Mouse (Mus musculus): ENCODE data around the gene Ube2c. TPM values are rescaled to one million over a fixed set of nuclear protein-coding genes. Genes with fewer than 3 reads are reported as not detected.

Gene Ube2c
- polyA plus RNA-seq, 1 experiment from 2014 or later = 69.0 TPM

DNA sequence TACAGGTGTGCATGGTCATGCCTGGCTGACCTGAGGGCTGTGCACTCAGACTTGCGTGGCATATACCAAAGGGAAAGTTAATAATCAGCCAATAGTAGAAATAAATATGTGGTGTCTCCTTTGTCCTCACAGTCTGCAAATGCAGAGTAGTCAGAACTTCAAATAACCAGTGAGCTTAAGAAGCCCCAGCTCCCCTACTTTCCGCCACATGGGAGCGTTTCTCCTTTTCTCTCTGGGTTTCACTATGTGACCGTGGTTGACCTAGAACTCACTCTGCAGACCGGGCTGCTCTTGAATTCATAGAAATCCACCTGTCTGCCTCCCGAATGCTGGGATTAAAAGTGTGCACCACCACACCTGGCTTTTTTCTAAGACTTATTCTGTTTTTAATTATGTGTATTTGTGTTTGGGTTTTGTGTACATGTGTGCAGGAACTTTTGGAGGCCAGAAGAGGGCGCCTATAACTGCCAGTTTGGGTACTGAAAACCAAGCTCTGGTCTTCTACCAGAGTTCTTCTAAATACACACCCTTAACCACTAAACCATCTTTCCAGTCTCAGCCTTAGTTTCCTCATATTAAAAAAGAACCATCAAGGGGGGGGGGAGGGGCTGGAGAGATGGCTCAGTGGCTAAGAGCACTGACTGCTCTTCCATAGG is 14.4 kb downstream of the Ube2c start:
- H3K9me3 ChIP-seq (ENCODE audit: control insufficient read depth, low read length) = no peaks in the 10 kb centered on the region
- no peak for ATAC-seq
- no peak overlapping the region for H3K4me3 ChIP-seq (ENCODE audit: low read length)
- H3K4me1 ChIP-seq (ENCODE audit: control insufficient read depth, insufficient read depth, low read depth, low read length) = peaks cover 17% of the 10 kb centered on the region
- H3K4me2 ChIP-seq (ENCODE audit: low read length) = no peak overlapping the region
- H3K36me3 ChIP-seq (ENCODE audit: control insufficient read depth, insufficient read depth, low read length) = no peaks in the 10 kb centered on the region
- no peak overlapping the region for H3K9ac ChIP-seq (ENCODE audit: low read depth, low read length)
- WGBS = 79% methylated on average over 7 of the region's 7 CpGs
- no peaks in the 10 kb centered on the region for H3K27me3 ChIP-seq (replicated peaks; ENCODE audit: control insufficient read depth, insufficient read depth, low read length)
- H3K27ac ChIP-seq (ENCODE audit: low read depth, low read length) = no peak overlapping the region

DNA sequence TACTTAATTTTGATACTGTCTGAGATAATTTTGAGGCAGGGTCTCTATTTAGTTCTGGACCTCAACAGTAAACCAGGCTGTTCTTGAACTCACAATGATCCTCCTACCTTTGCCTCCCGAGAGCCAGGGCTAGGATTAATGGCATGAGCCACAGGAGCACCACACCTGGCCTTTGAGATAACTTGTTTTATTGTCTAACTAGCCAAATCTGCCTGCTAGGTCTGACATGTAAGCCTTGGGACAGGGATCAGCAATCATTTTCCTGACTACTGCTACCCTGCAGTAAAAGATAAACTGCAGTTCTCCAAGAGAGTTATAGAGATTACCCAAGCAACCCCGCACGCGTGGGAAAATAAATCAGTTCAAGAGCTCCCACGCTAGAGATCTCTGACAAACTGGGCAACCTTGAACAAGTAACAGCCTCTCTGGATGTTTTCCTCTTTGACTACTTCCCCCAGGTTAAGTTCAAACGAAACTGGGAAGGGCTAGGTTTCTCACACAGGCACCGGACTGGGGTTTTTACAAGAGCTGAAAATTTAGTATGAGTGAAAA is 15.2 kb downstream of the Ube2c start:
- no peaks in the 10 kb centered on the region for H3K36me3 ChIP-seq (ENCODE audit: control insufficient read depth, insufficient read depth, low read length)
- no peaks in the 10 kb centered on the region for H3K27me3 ChIP-seq (replicated peaks; ENCODE audit: control insufficient read depth, insufficient read depth, low read length)
- peak overlapping the region; percentile 83; the same call in 1 of the 2 replicates for H3K27ac ChIP-seq (ENCODE audit: low read depth, low read length)
- H3K4me3 ChIP-seq (ENCODE audit: low read length) = peak overlapping the region; percentile 60
- 16% methylated on average over 7 of the region's 7 CpGs for WGBS
- H3K4me2 ChIP-seq (ENCODE audit: low read length) = peak overlapping the region; percentile 86
- H3K9ac ChIP-seq (ENCODE audit: low read depth, low read length) = peak overlapping the region; percentile 82
- ATAC-seq = no peak
- H3K9me3 ChIP-seq (ENCODE audit: control insufficient read depth, low read length) = no peaks in the 10 kb centered on the region
- H3K4me1 ChIP-seq (ENCODE audit: control insufficient read depth, insufficient read depth, low read depth, low read length) = peaks cover 17% of the 10 kb centered on the region

DNA sequence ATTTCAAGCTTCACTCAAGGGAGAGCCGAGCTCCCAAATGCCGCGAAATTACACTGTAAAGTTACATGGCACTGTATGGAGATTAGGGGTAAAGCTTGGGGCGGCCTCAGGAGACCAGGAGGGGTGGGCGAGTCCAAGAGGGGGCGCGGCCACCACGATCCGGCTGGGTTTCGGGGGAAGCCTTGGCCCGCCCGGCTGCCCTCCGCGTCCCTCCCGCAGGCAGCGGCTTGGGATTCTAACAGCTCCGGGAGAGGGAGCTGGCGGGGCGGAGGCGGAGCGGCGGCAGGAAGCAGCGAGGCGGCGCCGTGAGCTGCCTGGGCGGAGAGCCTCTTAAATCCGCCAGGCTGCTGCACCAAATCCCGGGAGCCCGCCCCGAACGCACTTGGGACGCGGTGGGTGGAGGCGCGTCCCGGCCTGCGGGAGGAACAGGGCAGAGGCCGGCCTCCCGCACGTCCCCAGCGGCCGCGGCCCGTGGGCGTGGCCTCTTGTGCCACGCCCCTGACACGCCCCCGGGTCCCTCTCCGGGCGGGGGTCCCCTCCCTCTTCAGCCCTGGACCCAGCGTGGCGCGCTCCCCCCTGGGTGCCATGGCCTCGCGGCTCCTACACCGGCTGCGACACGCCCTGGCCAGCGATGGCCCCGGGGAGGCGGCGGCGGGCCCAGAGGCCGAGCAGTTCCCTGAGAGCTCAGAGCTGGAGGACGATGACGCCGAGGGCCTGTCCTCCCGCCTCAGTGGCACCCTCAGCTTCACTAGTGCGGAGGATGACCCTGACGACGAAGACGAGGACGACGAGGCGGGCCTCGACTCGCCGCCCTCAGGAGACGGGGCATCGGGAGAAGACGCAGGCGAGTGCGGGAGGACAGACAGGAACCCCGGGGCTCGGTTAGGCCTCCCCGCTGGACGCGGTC is 16.0 kb downstream of the Ube2c start, which contains the start of gene Snx21:
Snx21 (plus strand) TSS at position 343 of the 907 bp plus-strand sequence.
- no peaks in the 10 kb centered on the region for H3K36me3 ChIP-seq (ENCODE audit: control insufficient read depth, insufficient read depth, low read length)
- peak within 1 kb of the TSS; percentile 82 for H3K9ac ChIP-seq (ENCODE audit: low read depth, low read length)
- no peaks in the 10 kb centered on the region for H3K9me3 ChIP-seq (ENCODE audit: control insufficient read depth, low read length)
- peak within 1 kb of the TSS; percentile 83 for H3K27ac ChIP-seq (ENCODE audit: low read depth, low read length)
- peak within 1 kb of the TSS; percentile 86 for H3K4me2 ChIP-seq (ENCODE audit: low read length)
- peak within 1 kb of the TSS; percentile 60 for H3K4me3 ChIP-seq (ENCODE audit: low read length)
- H3K27me3 ChIP-seq (replicated peaks; ENCODE audit: control insufficient read depth, insufficient read depth, low read length) = no peaks in the 10 kb centered on the region
- under 1% methylated on average over 65 of the region's 89 CpGs for whole genome bisulfite sequencing
- H3K4me1 ChIP-seq (ENCODE audit: control insufficient read depth, insufficient read depth, low read depth, low read length) = peaks cover 17% of the 10 kb centered on the region
- peak; percentile 90 for ATAC-seq

DNA sequence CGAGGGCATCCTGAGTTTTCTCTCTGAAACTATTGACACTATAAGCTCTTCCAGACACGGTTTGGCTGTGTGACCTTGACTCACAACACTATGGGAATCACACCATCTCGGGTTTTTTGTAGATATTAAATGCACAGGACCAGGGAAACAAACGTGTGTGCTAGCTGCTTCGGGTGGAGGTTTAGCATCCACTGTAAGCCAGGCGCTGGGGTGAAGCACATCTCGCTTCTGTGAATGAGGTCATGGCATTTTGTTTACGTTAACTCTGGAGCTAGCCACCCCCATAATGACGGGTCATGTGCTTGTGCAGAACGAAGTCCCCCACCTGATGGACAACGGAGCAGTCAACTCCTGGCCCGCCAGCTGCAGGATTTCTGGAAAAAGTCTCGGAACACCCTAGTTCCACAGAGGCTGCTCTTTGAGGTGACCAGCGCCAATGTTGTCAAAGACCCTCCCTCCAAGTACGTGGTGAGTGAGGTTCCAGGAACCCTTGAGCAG is 16.7 kb downstream of the Ube2c start:
- Histone ChIP-seq H3K27me3 (replicated peaks; ENCODE audit: control insufficient read depth, insufficient read depth, low read length) (no peaks in the 10 kb centered on the region), H3K4me1 (ENCODE audit: control insufficient read depth, insufficient read depth, low read depth, low read length) (peaks cover 17% of the 10 kb centered on the region), H3K9me3 (ENCODE audit: control insufficient read depth, low read length) (no peaks in the 10 kb centered on the region), H3K4me2 (ENCODE audit: low read length) (peak overlapping the region; percentile 86), H3K4me3 (ENCODE audit: low read length) (peak overlapping the region; percentile 60), H3K27ac (ENCODE audit: low read depth, low read length) (peak overlapping the region; percentile 83), H3K9ac (ENCODE audit: low read depth, low read length) (peak overlapping the region; percentile 82), H3K36me3 (ENCODE audit: control insufficient read depth, insufficient read depth, low read length) (no peaks in the 10 kb centered on the region)
- 9% methylated on average over 15 of the region's 15 CpGs for WGBS
- ATAC-seq = peak; percentile 9; the same call in 1 of the 2 replicates

DNA sequence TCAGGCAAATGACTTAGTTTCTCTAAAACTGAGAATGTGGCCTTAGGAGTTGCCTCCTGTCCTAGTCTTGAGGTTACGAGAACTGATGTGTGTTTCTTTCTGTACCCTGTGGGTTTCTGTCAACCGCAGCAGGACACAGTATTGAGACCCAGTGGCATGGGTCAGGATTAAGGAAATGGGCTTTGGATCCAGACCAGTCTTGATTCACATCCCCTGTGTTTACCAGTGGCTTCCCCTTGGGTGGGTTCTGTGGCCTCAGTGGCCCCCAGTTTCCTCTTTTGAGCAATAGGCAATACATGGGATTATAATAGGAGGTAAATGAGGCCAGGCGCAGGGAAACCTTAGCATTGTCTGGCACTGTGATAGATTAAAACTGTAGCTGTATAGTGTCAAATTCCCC is 17.3 kb downstream of the Ube2c start:
- Histone ChIP-seq H3K9ac (ENCODE audit: low read depth, low read length) (no peak overlapping the region), H3K27me3 (replicated peaks; ENCODE audit: control insufficient read depth, insufficient read depth, low read length) (no peaks in the 10 kb centered on the region), H3K9me3 (ENCODE audit: control insufficient read depth, low read length) (no peaks in the 10 kb centered on the region), H3K27ac (ENCODE audit: low read depth, low read length) (no peak overlapping the region), H3K4me3 (ENCODE audit: low read length) (peak overlapping the region; percentile 60), H3K36me3 (ENCODE audit: control insufficient read depth, insufficient read depth, low read length) (no peaks in the 10 kb centered on the region), H3K4me1 (ENCODE audit: control insufficient read depth, insufficient read depth, low read depth, low read length) (peaks cover 17% of the 10 kb centered on the region), H3K4me2 (ENCODE audit: low read length) (peak overlapping the region; percentile 86)
- WGBS = 85% methylated on average over 3 of the region's 3 CpGs
- ATAC-seq = no peak

DNA sequence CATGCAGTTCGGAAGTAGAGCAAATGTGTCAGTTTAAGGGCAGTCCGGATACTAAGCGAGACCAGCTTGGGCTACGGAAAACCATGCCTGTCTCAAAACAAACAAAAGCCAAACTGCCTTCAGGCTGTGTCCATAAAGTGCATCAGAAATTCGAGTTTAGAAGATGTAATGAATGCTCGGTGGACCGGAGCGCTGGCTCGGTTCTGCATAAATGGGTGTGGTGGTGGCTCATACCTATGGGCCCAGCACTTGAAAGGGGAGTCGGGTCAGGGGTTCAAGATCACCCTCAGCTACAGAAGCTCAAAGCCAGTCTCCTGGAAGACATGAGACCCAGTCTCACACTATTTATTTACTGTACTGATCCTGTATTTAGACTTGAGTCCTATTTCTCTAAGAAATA is 18.1 kb downstream of the Ube2c start:
- Histone ChIP-seq H3K9me3 (ENCODE audit: control insufficient read depth, low read length) (no peaks in the 10 kb centered on the region), H3K4me3 (ENCODE audit: low read length) (no peak overlapping the region), H3K27me3 (replicated peaks; ENCODE audit: control insufficient read depth, insufficient read depth, low read length) (no peaks in the 10 kb centered on the region), H3K36me3 (ENCODE audit: control insufficient read depth, insufficient read depth, low read length) (no peaks in the 10 kb centered on the region; the same call in 1 of the 2 replicates), H3K9ac (ENCODE audit: low read depth, low read length) (no peak overlapping the region), H3K4me1 (ENCODE audit: control insufficient read depth, insufficient read depth, low read depth, low read length) (peaks cover 17% of the 10 kb centered on the region), H3K4me2 (ENCODE audit: low read length) (peak overlapping the region; percentile 18; the same call in 1 of the 2 replicates), H3K27ac (ENCODE audit: low read depth, low read length) (no peak overlapping the region)
- 81% methylated on average over 10 of the region's 10 CpGs for WGBS
- ATAC-seq = no peak

DNA sequence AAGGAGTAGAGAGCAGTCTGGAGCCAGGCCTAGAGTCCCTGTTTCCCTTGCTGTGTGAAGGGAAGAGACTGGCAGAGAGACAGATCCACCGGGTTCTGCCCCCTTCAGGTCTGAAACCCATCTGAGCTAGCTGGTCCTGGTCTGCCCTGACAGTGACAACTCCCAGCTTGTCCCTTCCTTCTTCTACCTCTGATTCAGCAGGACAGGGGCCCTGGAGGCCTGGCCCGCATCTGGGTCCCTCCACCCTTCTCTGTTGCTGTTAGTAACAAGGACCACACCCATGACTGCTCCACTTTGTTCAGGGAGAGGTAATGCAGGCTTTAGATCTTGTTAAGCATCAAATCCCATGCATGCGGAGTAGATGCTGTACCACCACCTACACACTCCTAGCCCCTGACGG is 18.7 kb downstream of the Ube2c start:
- Histone ChIP-seq H3K27me3 (replicated peaks; ENCODE audit: control insufficient read depth, insufficient read depth, low read length) (no peaks in the 10 kb centered on the region), H3K4me2 (ENCODE audit: low read length) (no peak overlapping the region), H3K4me1 (ENCODE audit: control insufficient read depth, insufficient read depth, low read depth, low read length) (peaks cover 17% of the 10 kb centered on the region), H3K4me3 (ENCODE audit: low read length) (no peak overlapping the region), H3K36me3 (ENCODE audit: control insufficient read depth, insufficient read depth, low read length) (no peaks in the 10 kb centered on the region; the same call in 1 of the 2 replicates), H3K27ac (ENCODE audit: low read depth, low read length) (no peak overlapping the region), H3K9ac (ENCODE audit: low read depth, low read length) (no peak overlapping the region), H3K9me3 (ENCODE audit: control insufficient read depth, low read length) (no peaks in the 10 kb centered on the region)
- no peak for ATAC-seq
- WGBS = 79% methylated on average over 4 of the region's 4 CpGs

DNA sequence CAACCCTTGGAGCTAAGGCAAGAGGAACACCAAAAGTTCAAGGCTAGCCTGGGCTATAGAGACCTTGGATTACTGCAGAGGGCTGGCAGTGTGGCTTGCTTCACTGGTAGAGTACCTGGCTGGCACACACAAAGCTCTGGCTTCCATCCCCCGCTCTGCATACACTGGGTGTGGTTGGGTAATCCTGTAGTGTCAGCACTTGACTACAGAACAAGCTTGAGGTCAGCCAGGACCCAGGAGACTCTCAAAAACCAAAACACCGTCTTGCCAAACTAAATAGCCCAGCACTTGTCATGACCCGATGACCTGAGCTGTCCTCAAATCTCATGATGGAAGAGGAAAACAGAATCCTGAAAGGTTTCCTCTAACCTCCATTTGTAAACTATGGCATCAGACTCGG is 20.8 kb downstream of the Ube2c start:
- Histone ChIP-seq H3K4me2 (ENCODE audit: low read length) (no peak overlapping the region), H3K27me3 (replicated peaks; ENCODE audit: control insufficient read depth, insufficient read depth, low read length) (no peaks in the 10 kb centered on the region), H3K4me1 (ENCODE audit: control insufficient read depth, insufficient read depth, low read depth, low read length) (peaks cover 11% of the 10 kb centered on the region), H3K27ac (ENCODE audit: low read depth, low read length) (no peak overlapping the region), H3K36me3 (ENCODE audit: control insufficient read depth, insufficient read depth, low read length) (no peaks in the 10 kb centered on the region; the same call in 1 of the 2 replicates), H3K9me3 (ENCODE audit: control insufficient read depth, low read length) (no peaks in the 10 kb centered on the region), H3K9ac (ENCODE audit: low read depth, low read length) (no peak overlapping the region), H3K4me3 (ENCODE audit: low read length) (no peak overlapping the region)
- ATAC-seq = no peak
- 90% methylated on average over 4 of the region's 4 CpGs for WGBS

DNA sequence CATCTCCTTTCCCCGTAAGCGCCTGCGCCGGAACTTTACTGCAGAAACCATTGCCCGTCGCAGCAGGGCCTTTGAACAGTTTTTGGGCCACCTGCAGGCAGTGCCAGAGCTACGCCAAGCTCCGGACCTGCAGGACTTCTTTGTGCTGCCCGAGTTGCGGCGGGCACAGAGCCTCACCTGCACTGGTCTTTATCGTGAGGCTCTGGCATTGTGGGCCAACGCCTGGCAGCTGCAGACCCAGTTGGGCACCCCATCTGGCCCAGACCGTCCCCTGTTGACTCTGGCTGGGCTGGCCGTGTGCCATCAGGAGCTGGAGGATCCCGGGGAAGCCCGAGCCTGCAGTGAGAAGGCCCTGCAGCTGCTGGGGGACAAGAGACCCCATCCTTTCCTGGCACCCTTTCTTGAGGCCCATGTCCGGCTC is 22.2 kb downstream of the Ube2c start:
- Histone ChIP-seq H3K27ac (ENCODE audit: low read depth, low read length) (no peak overlapping the region), H3K36me3 (ENCODE audit: control insufficient read depth, insufficient read depth, low read length) (no peaks in the 10 kb centered on the region; the same call in 1 of the 2 replicates), H3K9me3 (ENCODE audit: control insufficient read depth, low read length) (no peaks in the 10 kb centered on the region), H3K27me3 (replicated peaks; ENCODE audit: control insufficient read depth, insufficient read depth, low read length) (no peaks in the 10 kb centered on the region), H3K4me1 (ENCODE audit: control insufficient read depth, insufficient read depth, low read depth, low read length) (peaks cover 8% of the 10 kb centered on the region), H3K9ac (ENCODE audit: low read depth, low read length) (no peak overlapping the region), H3K4me3 (ENCODE audit: low read length) (no peak overlapping the region), H3K4me2 (ENCODE audit: low read length) (no peak overlapping the region)
- ATAC-seq = no peak
- 83% methylated on average over 18 of the region's 18 CpGs for WGBS

Data from hindbrain, embryonic 16.5 days (tissue).